Mouse (Mus musculus) cortical plate, adult 2 months (tissue): Measurements from ENCODE around the gene Nckap5. TPM values are rescaled to one million over a fixed set of nuclear protein-coding genes. Genes with fewer than 3 reads are reported as not detected.

Experiments
- H3K27ac ChIP-seq: fragments of 200-500 bp; 2 replicates; pipeline ENCODE4 v1.5.1; 2012; ENCODE audit warnings: low read length, control low read depth, inconsistent platforms; ENCODE audit not compliant: insufficient read depth
- H3K4me1 ChIP-seq: fragments of 200-500 bp; 2 replicates; pipeline ENCODE4 v1.6.1; 2011; ENCODE audit warnings: low read length; ENCODE audit not compliant: control insufficient read depth, insufficient read depth
- H3K4me3 ChIP-seq: fragments of 200-500 bp; 2 replicates; pipeline ENCODE4 v1.5.1; 2011; ENCODE audit warnings: mild to moderate bottlenecking, low read length, control low read depth; ENCODE audit not compliant: insufficient read depth
- CTCF ChIP-seq: fragments of 200-500 bp; IDR thresholded peaks from 2 replicates; pipeline ENCODE4 v1.5.1; 2011; ENCODE audit warnings: mild to moderate bottlenecking, control low read depth, low read length; ENCODE audit not compliant: insufficient read depth; ENCODE audit errors: extremely low read depth
- POLR2A ChIP-seq: fragments of 200-500 bp; IDR thresholded peaks from 2 replicates; pipeline ENCODE4 v1.6.1; 2011; ENCODE audit warnings: mild to moderate bottlenecking, low read length, control low read depth; ENCODE audit not compliant: insufficient read depth; ENCODE audit errors: extremely low read depth
- polyA plus RNA-seq: library from polyadenylated mRNA; depleted of rRNA; stranded (reverse); fragments of >200 nt; gene quantifications from 2 replicates; pipeline ENCODE4 v1.2.3, GENCODE M21; 2012

Gene Nckap5
- polyA plus RNA-seq, 1 experiment: 3.1 TPM

DNA sequence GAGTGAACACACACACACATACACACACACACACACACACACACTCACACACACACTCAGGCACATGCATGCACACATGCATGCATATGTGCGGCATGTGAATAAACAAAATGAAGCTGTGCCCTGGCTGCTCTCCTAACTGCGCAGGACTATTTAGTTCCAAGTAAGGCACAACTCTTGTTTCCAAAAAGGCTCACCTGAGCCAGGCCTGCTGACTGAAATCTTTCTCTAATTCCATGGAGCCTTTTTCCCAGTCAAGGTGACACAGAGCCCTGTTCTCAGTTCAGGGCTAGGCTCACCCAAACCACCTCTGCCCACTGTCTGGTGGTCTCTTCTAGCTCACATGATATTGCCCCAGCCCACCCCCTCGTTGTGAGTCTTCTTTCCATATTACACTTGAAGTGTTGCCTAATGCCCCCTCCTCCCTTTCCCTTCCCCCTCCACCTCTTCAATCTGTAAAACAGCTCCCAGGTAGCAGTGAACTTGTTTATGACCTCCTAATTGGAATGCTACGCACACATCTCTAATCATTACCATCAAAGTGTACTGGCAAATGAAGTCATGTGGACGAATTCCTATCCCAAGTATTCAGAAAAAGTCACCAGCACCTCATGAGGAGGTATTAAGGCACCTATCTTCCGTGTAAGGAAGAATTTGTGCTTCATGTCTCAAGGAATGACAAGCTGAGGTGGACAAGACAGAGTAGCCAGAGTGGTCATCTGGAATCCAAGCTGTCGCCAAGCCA, 226.7 kb downstream of the Nckap5 start:
- no peak overlapping the region for H3K4me3 ChIP-seq
- H3K4me1 ChIP-seq: no peaks in the 10 kb centered on the region
- H3K27ac ChIP-seq: no peak overlapping the region
- TF ChIP-seq POLR2A (no peak), CTCF (no peak)

DNA sequence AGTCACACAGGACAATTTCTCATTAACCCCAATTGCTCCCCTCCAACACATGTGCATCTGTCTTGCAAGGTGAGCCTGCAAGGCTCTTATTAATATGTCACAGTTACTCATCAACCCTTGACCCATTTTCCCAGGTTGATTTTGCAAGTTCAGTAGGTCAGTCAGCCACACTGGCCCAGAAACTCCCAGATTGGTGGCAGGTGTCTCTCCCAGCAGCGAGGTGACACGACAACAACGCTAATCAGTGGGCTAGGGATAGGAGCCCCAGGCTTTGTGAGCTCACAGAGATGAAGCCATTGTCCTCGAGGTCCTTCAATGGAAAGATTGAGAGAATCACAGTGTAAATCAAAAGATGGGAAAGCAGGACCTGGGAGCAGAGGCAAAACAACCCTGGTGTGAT, 230.0 kb downstream of the Nckap5 start:
- Histone ChIP-seq H3K4me3 (no peak overlapping the region), H3K4me1 (no peaks in the 10 kb centered on the region), H3K27ac (no peak overlapping the region)
- no peak for TF ChIP-seq CTCF
- no peak for TF ChIP-seq POLR2A

DNA sequence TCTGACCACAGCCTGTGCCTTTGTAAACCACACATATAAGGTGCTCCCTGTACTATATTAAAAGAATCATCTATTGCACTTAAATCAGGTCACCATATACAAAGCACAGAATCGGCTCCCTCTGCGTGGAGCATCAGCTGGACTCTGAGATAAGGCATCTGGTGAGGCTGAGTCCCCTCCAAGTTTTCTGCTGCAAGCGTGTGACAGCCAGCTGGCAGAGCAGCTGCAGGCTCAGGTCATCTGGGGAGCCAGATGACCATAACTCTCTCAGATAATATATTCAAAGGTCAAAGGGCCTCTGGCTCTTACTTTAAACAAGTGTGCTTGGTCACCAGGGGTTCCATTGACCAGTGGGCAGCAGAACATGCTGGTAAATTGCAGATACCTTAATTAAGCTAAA, 233.2 kb downstream of the Nckap5 start:
- TF ChIP-seq CTCF (no peak), POLR2A (no peak)
- H3K4me3 ChIP-seq: no peak overlapping the region
- H3K4me1 ChIP-seq: no peaks in the 10 kb centered on the region
- H3K27ac ChIP-seq: no peak overlapping the region

DNA sequence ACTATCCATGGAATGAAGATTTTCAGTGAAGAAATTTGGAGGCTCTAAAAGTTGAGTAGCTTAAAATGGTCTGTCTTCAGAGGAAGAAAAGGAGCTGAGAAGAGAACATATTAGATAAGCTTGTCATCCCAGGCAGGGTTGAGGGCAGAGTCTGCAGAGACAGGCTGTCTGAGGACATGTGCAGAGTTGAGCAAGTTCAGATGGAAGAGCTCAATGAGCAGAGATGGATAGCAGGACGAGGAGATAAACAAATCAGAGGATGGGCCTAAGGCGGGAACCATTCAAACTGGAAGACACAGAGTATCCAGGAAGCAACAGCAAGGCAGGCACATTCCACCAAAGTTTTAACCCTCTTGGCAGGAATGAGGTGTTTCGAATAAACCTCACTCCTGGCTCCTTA, 235.8 kb downstream of the Nckap5 start:
- no peak overlapping the region for H3K4me3 ChIP-seq
- no peak overlapping the region for H3K27ac ChIP-seq
- no peaks in the 10 kb centered on the region for H3K4me1 ChIP-seq
- TF ChIP-seq CTCF: no peak

GRCm38 (mm10) chr1:126593044-126593805, 237.4 kb downstream of the Nckap5 start:
- Histone ChIP-seq H3K4me1 (no peaks in the 10 kb centered on the region), H3K27ac (no peak overlapping the region), H3K4me3 (no peak overlapping the region)
- TF ChIP-seq CTCF: no peak
- no peak for TF ChIP-seq POLR2A

- TF ChIP-seq CTCF (no peak), POLR2A (no peak)
- no peak overlapping the region for H3K4me3 ChIP-seq
- H3K4me1 ChIP-seq: no peaks in the 10 kb centered on the region
- H3K27ac ChIP-seq: no peak overlapping the region
Observed at GRCm38 (mm10) chr1:126590911-126591310, 239.7 kb downstream of the Nckap5 start.

- no peak overlapping the region for H3K4me3 ChIP-seq
- TF ChIP-seq POLR2A (no peak), CTCF (no peak)
- no peaks in the 10 kb centered on the region for H3K4me1 ChIP-seq
- no peak overlapping the region for H3K27ac ChIP-seq
Observed at GRCm38 (mm10) chr1:126578163-126578562, 252.4 kb downstream of the Nckap5 start.

- Histone ChIP-seq H3K27ac (no peak overlapping the region), H3K4me3 (no peak overlapping the region), H3K4me1 (no peaks in the 10 kb centered on the region)
- TF ChIP-seq CTCF (no peak), POLR2A (no peak)
Observed at GRCm38 (mm10) chr1:126574295-126574694, 256.3 kb downstream of the Nckap5 start.

DNA sequence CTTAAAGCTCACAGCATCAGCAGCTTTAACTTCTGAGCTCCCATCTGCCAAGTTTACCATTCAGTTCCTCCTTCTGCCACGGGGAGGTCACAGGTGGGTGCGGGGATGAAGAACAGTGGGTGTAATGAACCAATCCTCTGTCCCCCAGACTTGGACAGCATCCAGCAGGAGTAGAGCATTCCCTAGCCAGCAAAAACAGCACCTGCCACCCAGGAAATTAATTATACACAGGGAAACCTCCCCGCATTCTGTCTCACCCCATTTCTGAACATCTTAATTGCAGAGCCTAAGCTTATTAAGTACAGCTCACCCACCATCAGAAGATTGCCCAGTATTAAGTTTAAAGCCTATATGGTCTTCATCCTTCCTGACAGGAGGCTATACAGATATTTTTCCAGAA, 256.9 kb downstream of the Nckap5 start:
- Histone ChIP-seq H3K4me1 (no peaks in the 10 kb centered on the region), H3K4me3 (no peak overlapping the region), H3K27ac (no peak overlapping the region)
- TF ChIP-seq CTCF (no peak), POLR2A (no peak)

DNA sequence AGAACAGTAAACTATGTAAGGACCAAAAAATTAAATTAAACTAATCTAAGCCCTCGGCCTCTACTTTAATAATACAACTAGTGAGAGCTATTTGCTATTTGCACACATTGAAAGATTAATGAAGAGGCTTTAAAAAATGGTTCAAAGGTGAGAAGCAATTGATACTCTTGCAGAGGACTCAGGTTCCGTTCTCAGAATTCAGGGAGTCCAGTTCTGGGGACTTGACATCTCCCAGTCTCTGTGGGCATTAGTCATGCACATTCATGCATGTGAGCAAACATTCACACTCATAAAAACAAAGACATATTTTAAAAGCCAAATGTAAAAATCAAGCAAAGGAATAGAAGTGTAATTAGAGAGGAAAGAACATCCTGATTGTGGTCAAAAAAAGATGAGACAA, 257.5 kb downstream of the Nckap5 start:
- TF ChIP-seq POLR2A (no peak), CTCF (no peak)
- Histone ChIP-seq H3K27ac (no peak overlapping the region), H3K4me1 (no peaks in the 10 kb centered on the region), H3K4me3 (no peak overlapping the region)
